Mouse (Mus musculus) cortical plate, adult 2 months (tissue): ENCODE measurements around the gene Gga1.

Source experiments
- CTCF ChIP-seq: fragments of 200-500 bp; IDR thresholded peaks from 2 replicates; pipeline ENCODE4 v1.5.1; 2011; ENCODE audit warnings: mild to moderate bottlenecking, control low read depth, low read length; ENCODE audit not compliant: insufficient read depth; ENCODE audit errors: extremely low read depth
- POLR2A ChIP-seq: fragments of 200-500 bp; IDR thresholded peaks from 2 replicates; pipeline ENCODE4 v1.6.1; 2011; ENCODE audit warnings: mild to moderate bottlenecking, low read length, control low read depth; ENCODE audit not compliant: insufficient read depth; ENCODE audit errors: extremely low read depth

DNA sequence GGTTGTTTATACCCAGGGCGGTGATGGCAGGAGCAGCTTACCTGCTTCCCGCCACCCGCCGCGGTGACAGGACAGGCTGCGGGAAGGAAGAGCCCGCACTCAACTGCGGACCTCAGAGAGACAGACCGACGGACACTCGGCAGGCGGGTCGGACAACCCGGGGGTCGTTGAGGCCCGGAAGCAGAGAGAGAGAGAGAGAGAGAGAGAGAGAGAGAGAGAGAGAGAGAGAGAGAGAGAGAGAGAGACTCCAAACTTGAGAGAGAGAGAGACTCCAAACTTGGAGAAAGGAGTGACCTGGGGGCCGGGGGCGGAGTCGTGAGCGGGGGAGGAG is 22.4 kb downstream of the Gga1 start, which contains the start of gene Gm49510:
- TF ChIP-seq CTCF (no peak), POLR2A (no peak)
